Mouse (Mus musculus) C2C12 (cell line): ENCODE measurements around the gene Tmem129.

Source experiments
- CEBPB ChIP-seq: IDR thresholded peaks from one replicate; pipeline ENCODE4 v1.6.1; 2011; ENCODE audit warnings: low read depth, mild to moderate bottlenecking, control low read depth, moderate library complexity
- CTCF ChIP-seq: IDR thresholded peaks from one replicate; pipeline ENCODE4 v1.5.1; 2011; ENCODE audit not compliant: control insufficient read depth, insufficient read depth, insufficient read length
- MAX ChIP-seq: IDR thresholded peaks from one replicate; pipeline ENCODE4 v1.6.1; 2011; ENCODE audit warnings: mild to moderate bottlenecking, control low read depth
- MYOD1 ChIP-seq: IDR thresholded peaks from one replicate; pipeline ENCODE4 v1.6.1; 2011; ENCODE audit warnings: low read depth; ENCODE audit not compliant: control insufficient read depth, insufficient read length
- MYOG ChIP-seq: IDR thresholded peaks from one replicate; pipeline ENCODE4 v1.6.1; 2011; ENCODE audit not compliant: control insufficient read depth, insufficient read length; ENCODE audit errors: extremely low read depth
- USF1 ChIP-seq: IDR thresholded peaks from one replicate; pipeline ENCODE4 v1.6.1; 2011; ENCODE audit warnings: low read depth, mild to moderate bottlenecking, control low read depth, moderate library complexity

GRCm38 (mm10) chr5:33707163-33707562, 48.9 kb upstream of the Tmem129 start:
- TF ChIP-seq CTCF (no peak), USF1 (no peak), MAX (no peak), MYOG (no peak), CEBPB (no peak), MYOD1 (no peak)
